Comparison of ENCODE assay signal across 9 mouse cellular contexts in the genomic region with DNA sequence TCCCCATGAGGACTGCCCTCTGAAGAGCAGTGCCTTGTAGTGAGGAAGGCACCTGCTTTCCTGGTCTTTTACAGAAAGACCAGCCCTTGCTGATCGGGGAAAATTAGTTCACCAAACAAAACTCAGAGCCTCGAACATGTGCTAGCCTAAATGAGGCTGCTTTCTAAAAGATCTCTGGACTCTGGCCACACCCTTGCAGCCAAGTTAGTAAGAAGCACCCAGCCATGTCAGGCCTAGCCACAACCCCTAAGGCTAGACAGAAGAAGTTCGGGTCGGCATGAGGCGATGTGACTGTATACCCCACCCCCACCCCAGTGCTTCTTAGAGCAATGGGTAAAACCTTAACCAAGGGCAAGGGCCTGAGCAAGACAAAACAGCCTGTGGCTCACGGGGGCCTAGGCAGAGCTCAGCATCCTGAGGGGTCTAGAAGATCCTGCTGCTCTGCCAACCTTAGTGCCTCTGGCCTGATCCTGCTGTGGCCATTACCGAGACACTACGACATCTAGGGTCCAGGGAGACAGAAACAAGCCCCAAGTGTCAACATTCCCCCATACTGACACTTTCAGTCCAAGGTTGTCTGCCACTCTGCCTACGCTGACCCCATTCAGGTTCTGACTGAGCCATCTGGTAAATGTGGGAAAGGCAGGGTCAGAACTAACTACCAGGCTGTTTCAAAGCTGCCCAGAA. TPM values are rescaled to one million over a fixed set of nuclear protein-coding genes. Genes with fewer than 3 reads are reported as not detected.
DNase-seq lines count a peak whose midpoint lies in the region; ATAC-seq and TF ChIP-seq lines count a peak whose summit lies in the region.
"Had no signal": no experiment of that assay in that cellular context is flagged by ENCODE, and none has a peak within 500 bp of the region (broad histone marks: within the 10 kb centered on the region; RNA-seq: fewer than 3 reads in every experiment).

No protein-coding gene starts in this region.

- ATAC-seq in lung, embryonic 15.5 days (ENCODE audit: borderline replicate concordance, extremely low read depth, low FRiP score, low TSS enrichment): no peak
- no peak for ATAC-seq in forebrain, embryonic 12.5 days (ENCODE audit: low FRiP score)
- ATAC-seq in kidney, postnatal 0 days (replicated peaks; ENCODE audit: low FRiP score, low read depth): no peak
- no peak for ATAC-seq in midbrain, postnatal 0 days (ENCODE audit: low FRiP score)

- 65% methylated on average over 9 of the region's 9 CpGs for WGBS in lung, embryonic 15.5 days
- 77% methylated on average over 9 of the region's 9 CpGs for WGBS in forebrain, embryonic 12.5 days
- 44% methylated on average over 9 of the region's 9 CpGs for WGBS in kidney, postnatal 0 days
- 68% methylated on average over 9 of the region's 9 CpGs for WGBS in midbrain, postnatal 0 days

- DNase-seq in lung, postnatal 10 days: no peak
- DNase-seq in kidney, postnatal 0 days (ENCODE audit: low spot score): no peak
- DNase-seq in midbrain, postnatal 0 days (ENCODE audit: low spot score): no peak
- no peak for DNase-seq in left cerebral cortex, adult 11 months (ENCODE audit: low spot score)
- no peak for DNase-seq in cerebellum, adult 11-12 months
- DNase-seq in urinary bladder, postnatal 10 days (ENCODE audit: low spot score): no peak

- peak overlapping the region; percentile 93 for H3K4me3 ChIP-seq in lung, embryonic 15.5 days
- peak overlapping the region; percentile 94 for H3K4me3 ChIP-seq in forebrain, embryonic 12.5 days (replicated peaks)
- peak overlapping the region; percentile 98 for H3K4me3 ChIP-seq in kidney, postnatal 0 days (replicated peaks; ENCODE audit: low read depth, low read length)
- H3K4me3 ChIP-seq in midbrain, postnatal 0 days (ENCODE audit: low read depth, low read length): peak overlapping the region; percentile 93

- no peaks in the 10 kb centered on the region for H3K9me3 ChIP-seq in lung, embryonic 15.5 days
- no peaks in the 10 kb centered on the region for H3K9me3 ChIP-seq in forebrain, embryonic 12.5 days
- H3K9me3 ChIP-seq in kidney, postnatal 0 days (replicated peaks; ENCODE audit: low read length): no peaks in the 10 kb centered on the region
- no peaks in the 10 kb centered on the region for H3K9me3 ChIP-seq in midbrain, postnatal 0 days (ENCODE audit: low read length)

- no peaks in the 10 kb centered on the region for H3K27me3 ChIP-seq in lung, embryonic 15.5 days
- H3K27me3 ChIP-seq in forebrain, embryonic 12.5 days: no peaks in the 10 kb centered on the region
- no peaks in the 10 kb centered on the region for H3K27me3 ChIP-seq in kidney, postnatal 0 days (ENCODE audit: insufficient read depth, low read length)
- no peaks in the 10 kb centered on the region for H3K27me3 ChIP-seq in midbrain, postnatal 0 days (ENCODE audit: insufficient read depth, low read length)

- peaks cover 58% of the 10 kb centered on the region for H3K4me1 ChIP-seq in lung, embryonic 15.5 days
- H3K4me1 ChIP-seq in forebrain, embryonic 12.5 days: peaks cover 64% of the 10 kb centered on the region
- peaks cover 44% of the 10 kb centered on the region for H3K4me1 ChIP-seq in kidney, postnatal 0 days (replicated peaks; ENCODE audit: insufficient read depth, low read length)
- H3K4me1 ChIP-seq in midbrain, postnatal 0 days (ENCODE audit: insufficient read depth, low read length): peaks cover 40% of the 10 kb centered on the region

- no peak for TF ChIP-seq CTCF in kidney, postnatal 0 days (IDR thresholded peaks at IDR 0.05; ENCODE audit: low read depth)
- TF ChIP-seq CTCF in midbrain, postnatal 0 days (IDR thresholded peaks at IDR 0.05): no peak

- H3K27ac ChIP-seq in lung, embryonic 15.5 days: no peak overlapping the region
- no peak overlapping the region for H3K27ac ChIP-seq in forebrain, embryonic 12.5 days
- H3K27ac ChIP-seq in kidney, postnatal 0 days: peak overlapping the region; percentile 47; the same call in 1 of the 2 replicates
- no peak overlapping the region for H3K27ac ChIP-seq in midbrain, postnatal 0 days (ENCODE audit: low read depth, low read length)

- H3K9ac ChIP-seq in lung, embryonic 15.5 days: peak overlapping the region; percentile 99; the same call in 1 of the 2 replicates
- H3K9ac ChIP-seq in forebrain, embryonic 12.5 days: peak overlapping the region; percentile 99
- peak overlapping the region; percentile 99; the same call in 1 of the 2 replicates for H3K9ac ChIP-seq in kidney, postnatal 0 days (ENCODE audit: low read depth, low read length)
- peak overlapping the region; percentile 100 for H3K9ac ChIP-seq in midbrain, postnatal 0 days (replicated peaks; ENCODE audit: low read length, poor library complexity, severe bottlenecking)

- H3K36me3 ChIP-seq in lung, embryonic 15.5 days: no peaks in the 10 kb centered on the region
- H3K36me3 ChIP-seq in forebrain, embryonic 12.5 days (replicated peaks): peaks cover 4% of the 10 kb centered on the region; the same call in 1 of the 2 replicates
- no peaks in the 10 kb centered on the region for H3K36me3 ChIP-seq in kidney, postnatal 0 days (ENCODE audit: insufficient read depth, low read length)
- peaks cover 11% of the 10 kb centered on the region; the same call in 1 of the 2 replicates for H3K36me3 ChIP-seq in midbrain, postnatal 0 days (ENCODE audit: insufficient read depth, low read length)

- H3K4me2 ChIP-seq in lung, embryonic 15.5 days: peak overlapping the region; percentile 82
- peak overlapping the region; percentile 98 for H3K4me2 ChIP-seq in forebrain, embryonic 12.5 days
- peak overlapping the region; percentile 73 for H3K4me2 ChIP-seq in kidney, postnatal 0 days (ENCODE audit: low read length)
- peak overlapping the region; percentile 74 for H3K4me2 ChIP-seq in midbrain, postnatal 0 days (ENCODE audit: low read depth, low read length, poor library complexity, severe bottlenecking)

RNA-seq across cellular contexts. Expression of gene Csk, which starts 10.1 kb away (rescaled TPM):
- 22.7 and 25.9 TPM in 2 replicates for polyA plus RNA-seq in lung, embryonic 15.5 days (2015; fragmentation: Nextera tagmentation; extraction: Ambion mirVana)
- 28.6 and 29.8 TPM in 2 replicates for polyA plus RNA-seq in forebrain, embryonic 12.5 days (2016; fragmentation: Nextera tagmentation; extraction: Ambion mirVana)
- polyA plus RNA-seq in kidney, postnatal 0 days (2015; fragmentation: Nextera tagmentation; extraction: Ambion mirVana): 23.9 and 25.2 TPM in 2 replicates
- total RNA-seq in midbrain, postnatal 0 days (2014; rRNA removed): 133 and 152 TPM in 2 replicates
- 42.4 and 45.5 TPM in 2 replicates for polyA plus RNA-seq in midbrain, postnatal 0 days (2015; fragmentation: Nextera tagmentation; extraction: Ambion mirVana)

RNA-seq across cellular contexts. Expression of gene Lman1l, which starts 22.7 kb away (rescaled TPM):
- not detected in 2 replicates for polyA plus RNA-seq in lung, embryonic 15.5 days (2015; fragmentation: Nextera tagmentation; extraction: Ambion mirVana)
- not detected in 2 replicates for polyA plus RNA-seq in forebrain, embryonic 12.5 days (2016; fragmentation: Nextera tagmentation; extraction: Ambion mirVana)
- not detected in 2 replicates for polyA plus RNA-seq in kidney, postnatal 0 days (2015; fragmentation: Nextera tagmentation; extraction: Ambion mirVana)
- total RNA-seq in midbrain, postnatal 0 days (2014; rRNA removed): not detected in 2 replicates
- 0.10 TPM in 1 of 2 replicates, not detected in the other for polyA plus RNA-seq in midbrain, postnatal 0 days (2015; fragmentation: Nextera tagmentation; extraction: Ambion mirVana)

RNA-seq across cellular contexts. Expression of gene Cplx3, which starts 37.2 kb away (rescaled TPM):
- not detected in 2 replicates for polyA plus RNA-seq in lung, embryonic 15.5 days (2015; fragmentation: Nextera tagmentation; extraction: Ambion mirVana)
- 0.65 TPM in 1 of 2 replicates, not detected in the other for polyA plus RNA-seq in forebrain, embryonic 12.5 days (2016; fragmentation: Nextera tagmentation; extraction: Ambion mirVana)
- polyA plus RNA-seq in kidney, postnatal 0 days (2015; fragmentation: Nextera tagmentation; extraction: Ambion mirVana): 0.04 TPM in 1 of 2 replicates, not detected in the other
- total RNA-seq in midbrain, postnatal 0 days (2014; rRNA removed): 0.09 TPM in 1 of 2 replicates, not detected in the other
- 1.9 and 2.2 TPM in 2 replicates for polyA plus RNA-seq in midbrain, postnatal 0 days (2015; fragmentation: Nextera tagmentation; extraction: Ambion mirVana)
- total RNA-seq: neutrophil, adult 5-6 weeks had no signal

RNA-seq across cellular contexts. Expression of gene Cyp1a2, which starts 40.2 kb away (rescaled TPM):
- not detected in 2 replicates for polyA plus RNA-seq in lung, embryonic 15.5 days (2015; fragmentation: Nextera tagmentation; extraction: Ambion mirVana)
- not detected in 2 replicates for polyA plus RNA-seq in forebrain, embryonic 12.5 days (2016; fragmentation: Nextera tagmentation; extraction: Ambion mirVana)
- not detected in 2 replicates for polyA plus RNA-seq in kidney, postnatal 0 days (2015; fragmentation: Nextera tagmentation; extraction: Ambion mirVana)
- not detected in 2 replicates for total RNA-seq in midbrain, postnatal 0 days (2014; rRNA removed)
- polyA plus RNA-seq in midbrain, postnatal 0 days (2015; fragmentation: Nextera tagmentation; extraction: Ambion mirVana): not detected in 2 replicates
- total RNA-seq: neutrophil, adult 5-6 weeks had no signal

RNA-seq across cellular contexts. Expression of gene Cyp1a1, which starts 44.4 kb away (rescaled TPM):
- polyA plus RNA-seq in lung, embryonic 15.5 days (2015; fragmentation: Nextera tagmentation; extraction: Ambion mirVana): 0.11 and 0.14 TPM in 2 replicates
- not detected in 2 replicates for polyA plus RNA-seq in forebrain, embryonic 12.5 days (2016; fragmentation: Nextera tagmentation; extraction: Ambion mirVana)
- 0.29 and 0.34 TPM in 2 replicates for polyA plus RNA-seq in kidney, postnatal 0 days (2015; fragmentation: Nextera tagmentation; extraction: Ambion mirVana)
- 0.28 TPM in 1 of 2 replicates, not detected in the other for total RNA-seq in midbrain, postnatal 0 days (2014; rRNA removed)
- polyA plus RNA-seq in midbrain, postnatal 0 days (2015; fragmentation: Nextera tagmentation; extraction: Ambion mirVana): 0.09 TPM in 2 replicates
- total RNA-seq: neutrophil, adult 5-6 weeks had no signal
